Mouse (Mus musculus) embryonic facial prominence, embryonic 13.5 days (tissue): Measurements from ENCODE around the gene Ppil2. TPM values are rescaled to one million over a fixed set of nuclear protein-coding genes. Genes with fewer than 3 reads are reported as not detected.

Source experiments
- ATAC-seq: fragments of 200-750 bp; cut with Nextera tagmentation; 2 replicates; pipeline ENCODE4 v1.8.0; 2017; ENCODE audit warnings: low read depth; ENCODE audit not compliant: insufficient number of reproducible peaks, insufficient read depth, low FRiP score, low TSS enrichment
- H3K27ac ChIP-seq: fragments of 300-500 bp; sonication (generic); 2 replicates; pipeline ENCODE4 v1.5.1; 2015; ENCODE audit warnings: moderate library complexity, mild to moderate bottlenecking, inconsistent platforms
- H3K27me3 ChIP-seq: fragments of 300-500 bp; sonication (generic); 2 replicates; pipeline ENCODE4 v1.6.1; 2015; ENCODE audit warnings: mild to moderate bottlenecking, inconsistent platforms
- H3K36me3 ChIP-seq: fragments of 300-500 bp; sonication (generic); 2 replicates; pipeline ENCODE4 v1.6.1; 2015; ENCODE audit warnings: mild to moderate bottlenecking, inconsistent platforms
- H3K4me1 ChIP-seq: fragments of 300-500 bp; sonication (generic); 2 replicates; pipeline ENCODE4 v1.6.1; 2015; ENCODE audit warnings: inconsistent platforms
- H3K4me2 ChIP-seq: fragments of 300-500 bp; sonication (generic); 2 replicates; pipeline ENCODE4 v1.6.1; 2015; ENCODE audit warnings: moderate library complexity, mild to moderate bottlenecking, inconsistent platforms
- H3K4me3 ChIP-seq: fragments of 300-500 bp; sonication (generic); 2 replicates; pipeline ENCODE4 v1.5.1; 2015; ENCODE audit warnings: mild to moderate bottlenecking, inconsistent platforms
- H3K9ac ChIP-seq: fragments of 300-500 bp; sonication (generic); 2 replicates; pipeline ENCODE4 v1.6.1; 2015; ENCODE audit warnings: mild to moderate bottlenecking, inconsistent platforms
- H3K9me3 ChIP-seq: fragments of 300-500 bp; sonication (generic); 2 replicates; pipeline ENCODE4 v1.6.1; 2016; ENCODE audit warnings: inconsistent platforms
- WGBS: fragments of 180-500 bp; shearing (Covaris S2); methylation state at CpG from one replicate; pipeline ENCODE4 v1.1.7; 2015; ENCODE audit warnings: mixed read lengths; 5-methylcytosine and 5-hydroxymethylcytosine counted together
- microRNA counts: library from miRNA; unstranded; fragments of <30 nt; microRNA quantifications from one replicate; lab custom pipeline; 2016
- microRNA-seq: library from miRNA; unstranded; fragments of <30 nt; microRNA quantifications from one replicate; pipeline ENCODE4, GENCODE M21; 2016
- polyA plus RNA-seq: library from polyadenylated mRNA; unstranded; fragments of >200 nt; fragmentation: Nextera tagmentation; extraction: Ambion mirVana; gene quantifications from 2 replicates; pipeline ENCODE4 v1.2.1, GENCODE M21; 2015

Ppil2 gene
- polyA plus RNA-seq, 1 experiment from 2014 or later, result 161 TPM

DNA sequence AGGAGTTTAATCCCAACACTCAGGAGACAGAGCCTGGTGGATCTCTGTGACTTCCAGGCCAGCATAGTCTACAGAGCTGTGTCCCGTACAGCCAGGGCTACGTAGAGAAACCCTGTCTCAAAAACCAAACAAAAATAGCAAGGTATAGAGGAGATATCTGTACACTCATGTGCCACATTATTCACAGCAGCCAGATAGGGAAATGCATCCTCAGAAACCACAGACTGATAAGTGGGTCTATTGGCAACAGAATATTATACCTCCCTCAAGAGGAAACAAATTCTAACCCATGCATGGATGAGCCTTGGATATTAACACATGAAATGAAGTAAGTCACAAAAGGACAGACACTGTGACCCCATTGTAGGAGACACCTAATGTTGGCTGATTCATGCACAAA, 43.5 kb downstream of the Ppil2 start:
- Histone ChIP-seq H3K27me3 (no peaks in the 10 kb centered on the region), H3K4me3 (no peak overlapping the region), H3K27ac (no peak overlapping the region), H3K4me1 (peaks cover 14% of the 10 kb centered on the region), H3K9me3 (no peaks in the 10 kb centered on the region), H3K4me2 (no peak overlapping the region), H3K9ac (no peak overlapping the region), H3K36me3 (no peaks in the 10 kb centered on the region)
- ATAC-seq, result no peak
- 90% methylated on average over 2 of the region's 2 CpGs for WGBS

DNA sequence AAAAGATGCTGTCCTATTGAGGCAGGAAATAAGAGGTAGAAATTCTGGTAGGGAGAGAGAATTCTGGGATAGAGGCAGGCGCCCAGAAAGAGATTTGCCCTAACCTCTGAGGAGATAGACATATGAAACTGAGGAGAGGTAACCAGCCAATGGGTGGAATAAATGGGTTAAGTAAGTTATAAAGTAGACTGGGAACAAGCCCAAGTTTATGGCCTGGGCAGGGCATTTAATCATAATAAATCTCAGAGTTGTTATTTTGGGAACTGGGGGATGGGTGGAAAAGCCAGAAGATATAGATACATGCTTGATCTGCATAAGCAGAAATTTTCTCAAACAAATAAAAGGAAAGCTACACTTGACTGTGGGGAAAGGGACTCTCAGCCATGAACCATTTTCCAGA, 48.7 kb downstream of the Ppil2 start:
- Histone ChIP-seq H3K4me3 (no peak overlapping the region), H3K27ac (no peak overlapping the region), H3K36me3 (no peaks in the 10 kb centered on the region), H3K27me3 (no peaks in the 10 kb centered on the region), H3K4me1 (no peaks in the 10 kb centered on the region), H3K9me3 (no peaks in the 10 kb centered on the region), H3K9ac (no peak overlapping the region), H3K4me2 (no peak overlapping the region)
- ATAC-seq, result no peak
- WGBS, result 51% methylated on average over 1 of the region's 1 CpGs

DNA sequence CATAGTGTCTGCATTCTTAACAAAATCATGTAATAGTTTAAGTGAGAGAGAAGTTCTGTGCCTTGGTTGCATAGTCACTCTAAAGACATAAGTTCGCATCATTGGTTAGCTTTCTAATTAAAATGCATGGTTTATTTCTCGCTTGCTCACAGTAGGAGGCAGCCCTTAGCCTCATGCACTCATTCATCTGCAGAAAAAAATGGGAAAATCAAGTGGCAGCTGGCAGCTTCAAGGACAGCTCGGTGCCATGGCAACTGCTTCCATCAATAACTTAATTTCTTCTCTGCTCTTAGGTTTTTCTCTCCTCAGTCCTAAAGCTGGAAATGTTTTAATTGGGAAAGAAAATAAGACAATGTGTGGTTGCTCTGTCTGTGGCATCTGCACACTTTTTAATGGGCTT, 55.5 kb downstream of the Ppil2 start:
- 72% methylated on average over 3 of the region's 3 CpGs for WGBS
- ATAC-seq, result no peak
- Histone ChIP-seq H3K4me1 (0 out of 2 replicates have a peak, but pooled peaks cover 3% of the 10 kb centered on the region), H3K36me3 (no peaks in the 10 kb centered on the region), H3K9ac (no peak overlapping the region), H3K4me3 (no peak overlapping the region), H3K27ac (no peak overlapping the region), H3K4me2 (no peak overlapping the region), H3K9me3 (no peaks in the 10 kb centered on the region), H3K27me3 (no peaks in the 10 kb centered on the region)

DNA sequence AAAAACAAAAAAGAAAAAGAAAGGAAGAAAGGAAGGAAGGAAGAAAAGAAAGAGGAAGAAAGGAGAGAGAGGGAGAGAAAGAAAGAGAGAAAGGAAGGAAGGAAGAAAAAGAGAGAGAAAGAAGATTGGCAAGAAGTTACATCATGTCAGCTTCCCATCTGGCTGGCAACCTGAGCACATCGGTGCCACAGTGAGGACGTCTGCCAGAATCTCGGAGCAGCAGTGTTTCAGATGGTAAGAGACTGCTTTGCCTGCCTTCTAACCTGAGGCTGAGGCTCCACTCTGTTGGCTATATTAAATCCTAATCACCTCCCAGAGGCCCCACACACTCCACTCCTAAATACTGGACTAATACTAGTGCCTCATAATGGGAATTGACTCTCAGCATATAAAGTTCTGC, 57.2 kb downstream of the Ppil2 start:
- Histone ChIP-seq H3K27me3 (no peaks in the 10 kb centered on the region), H3K4me1 (0 out of 2 replicates have a peak, but pooled peaks cover 3% of the 10 kb centered on the region), H3K4me2 (no peak overlapping the region), H3K27ac (no peak overlapping the region), H3K36me3 (peaks cover 8% of the 10 kb centered on the region), H3K4me3 (no peak overlapping the region), H3K9ac (no peak overlapping the region), H3K9me3 (no peaks in the 10 kb centered on the region)
- ATAC-seq, result no peak
- 84% methylated on average over 3 of the region's 3 CpGs for WGBS

DNA sequence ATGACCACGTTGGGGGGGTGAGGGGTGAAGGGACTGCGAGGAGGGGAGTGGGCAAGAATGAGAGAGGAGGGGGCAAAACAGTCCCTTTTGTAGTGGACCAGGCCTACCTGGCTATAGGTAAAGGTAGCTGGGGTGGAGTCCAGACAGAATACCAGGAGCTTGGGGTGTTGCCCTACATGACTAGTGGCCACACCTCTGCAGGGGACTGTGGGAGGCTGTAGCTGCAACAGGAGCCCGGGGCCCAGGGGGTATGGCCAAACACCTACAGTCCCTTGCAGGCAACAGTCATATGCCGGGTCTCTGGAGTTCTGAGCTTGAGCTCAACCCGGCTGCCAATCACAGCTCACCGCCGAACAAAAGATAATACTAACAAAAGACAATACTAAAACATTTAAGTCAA, 59.0 kb downstream of the Ppil2 start:
- peaks cover 25% of the 10 kb centered on the region for H3K36me3 ChIP-seq
- H3K4me1 ChIP-seq, result 0 out of 2 replicates have a peak, but pooled peaks cover 3% of the 10 kb centered on the region
- WGBS, result 78% methylated on average over 7 of the region's 7 CpGs
- no peaks in the 10 kb centered on the region for H3K9me3 ChIP-seq
- no peaks in the 10 kb centered on the region for H3K27me3 ChIP-seq
- no peak overlapping the region for H3K4me3 ChIP-seq
- H3K9ac ChIP-seq, result no peak overlapping the region
- no peak overlapping the region for H3K4me2 ChIP-seq
- H3K27ac ChIP-seq, result no peak overlapping the region
- ATAC-seq, result 0 out of 2 replicates have a peak, but pooled peaks have one; percentile 48

DNA sequence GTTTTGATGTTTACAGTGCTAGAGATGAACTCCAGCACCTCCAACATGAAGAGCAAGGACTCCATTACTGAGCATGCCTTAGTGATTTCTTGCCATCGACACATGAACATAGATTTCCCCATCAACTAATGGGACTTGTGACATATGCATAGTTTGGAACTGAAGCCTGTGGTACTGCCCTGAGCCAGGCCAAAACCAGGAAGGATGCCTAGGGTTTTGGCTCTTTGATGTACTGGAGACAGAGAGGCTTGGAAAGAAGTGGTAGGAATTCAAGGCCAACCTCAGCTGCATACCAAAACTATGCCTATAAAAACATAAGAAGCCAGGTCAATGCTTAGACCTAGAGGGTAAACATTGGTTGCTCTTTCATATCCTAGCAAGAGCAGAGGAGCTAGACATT, 61.2 kb downstream of the Ppil2 start:
- no peak overlapping the region for H3K9ac ChIP-seq
- 98% methylated on average over 1 of the region's 1 CpGs for WGBS
- H3K4me1 ChIP-seq, result 0 out of 2 replicates have a peak, but pooled peaks cover 3% of the 10 kb centered on the region
- H3K27ac ChIP-seq, result no peak overlapping the region
- H3K4me2 ChIP-seq, result no peak overlapping the region
- H3K36me3 ChIP-seq, result peaks cover 38% of the 10 kb centered on the region
- no peaks in the 10 kb centered on the region for H3K27me3 ChIP-seq
- no peak overlapping the region for H3K4me3 ChIP-seq
- ATAC-seq, result no peak
- H3K9me3 ChIP-seq, result no peaks in the 10 kb centered on the region

DNA sequence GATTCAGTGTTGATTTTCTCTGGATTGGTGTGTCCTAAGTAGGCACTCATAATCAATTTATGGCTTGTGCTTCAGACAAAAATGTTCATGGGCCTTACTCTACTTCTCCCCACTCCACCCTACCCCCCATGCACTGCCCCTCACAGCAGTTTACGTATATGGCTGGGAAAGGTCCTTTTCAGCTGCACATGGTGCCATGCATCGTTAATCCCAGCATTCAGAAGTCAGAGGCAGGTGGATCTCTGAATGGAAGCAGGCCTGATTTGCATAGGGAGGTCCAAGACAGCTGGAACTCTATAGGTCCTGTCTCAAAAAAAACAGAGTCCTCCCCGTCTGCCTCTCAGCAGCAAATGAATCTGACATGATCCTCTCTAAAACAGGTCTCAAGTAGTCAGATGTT, 65.8 kb downstream of the Ppil2 start:
- H3K4me1 ChIP-seq, result no peaks in the 10 kb centered on the region
- H3K9me3 ChIP-seq, result no peaks in the 10 kb centered on the region
- no peak for ATAC-seq
- no peak overlapping the region for H3K9ac ChIP-seq
- H3K36me3 ChIP-seq, result peaks cover 83% of the 10 kb centered on the region
- no peak overlapping the region for H3K4me3 ChIP-seq
- H3K4me2 ChIP-seq, result no peak overlapping the region
- H3K27ac ChIP-seq, result no peak overlapping the region
- no peaks in the 10 kb centered on the region for H3K27me3 ChIP-seq
- WGBS, result 83% methylated on average over 3 of the region's 3 CpGs

DNA sequence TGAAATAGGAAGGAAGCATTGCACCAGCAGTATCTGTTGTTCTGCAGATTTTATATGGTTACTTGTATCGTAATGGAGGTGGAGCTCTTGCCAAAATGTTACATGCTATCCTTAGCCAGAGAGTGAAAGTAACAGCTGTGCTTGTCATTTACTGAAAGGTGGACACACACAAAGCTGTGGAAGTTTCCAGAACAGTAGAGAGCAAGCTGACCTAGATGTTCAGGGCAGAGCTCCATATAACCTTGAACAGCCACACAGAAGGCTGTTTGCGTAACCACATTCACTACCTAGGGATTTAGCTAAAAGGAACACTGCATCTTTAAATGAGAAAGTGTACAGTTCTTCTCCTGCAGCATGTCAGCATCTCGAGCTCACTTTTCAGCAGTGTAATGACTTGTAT, 66.7 kb downstream of the Ppil2 start:
- Histone ChIP-seq H3K4me2 (no peak overlapping the region), H3K4me3 (no peak overlapping the region), H3K27me3 (no peaks in the 10 kb centered on the region), H3K9ac (no peak overlapping the region), H3K4me1 (no peaks in the 10 kb centered on the region), H3K27ac (no peak overlapping the region), H3K9me3 (no peaks in the 10 kb centered on the region), H3K36me3 (peaks cover 85% of the 10 kb centered on the region)
- ATAC-seq, result no peak
- 89% methylated on average over 3 of the region's 3 CpGs for WGBS

DNA sequence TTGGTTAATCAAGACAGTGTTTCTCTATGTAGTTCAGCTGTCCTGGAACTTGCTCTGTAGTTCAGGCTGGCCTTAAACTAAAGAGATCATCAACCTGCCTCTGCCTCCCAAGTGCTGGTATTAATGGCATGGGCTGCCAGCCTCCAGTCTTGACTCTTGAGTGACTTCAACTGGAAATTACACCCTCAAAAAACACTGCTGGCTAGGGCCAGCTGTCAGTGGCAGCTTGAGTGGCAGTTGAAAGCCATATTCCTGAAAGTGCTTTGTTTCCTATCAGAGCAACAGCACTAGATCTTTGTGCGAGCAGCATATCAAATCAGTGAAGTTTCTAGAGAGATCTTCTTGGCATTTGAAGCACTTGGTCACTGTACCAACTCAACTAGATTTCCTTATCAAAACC, 69.6 kb downstream of the Ppil2 start:
- 90% methylated on average over 1 of the region's 1 CpGs for WGBS
- Histone ChIP-seq H3K9me3 (no peaks in the 10 kb centered on the region), H3K36me3 (peaks cover 89% of the 10 kb centered on the region), H3K4me3 (no peak overlapping the region), H3K9ac (no peak overlapping the region), H3K27ac (no peak overlapping the region), H3K4me2 (no peak overlapping the region), H3K27me3 (no peaks in the 10 kb centered on the region), H3K4me1 (no peaks in the 10 kb centered on the region)
- ATAC-seq, result no peak

DNA sequence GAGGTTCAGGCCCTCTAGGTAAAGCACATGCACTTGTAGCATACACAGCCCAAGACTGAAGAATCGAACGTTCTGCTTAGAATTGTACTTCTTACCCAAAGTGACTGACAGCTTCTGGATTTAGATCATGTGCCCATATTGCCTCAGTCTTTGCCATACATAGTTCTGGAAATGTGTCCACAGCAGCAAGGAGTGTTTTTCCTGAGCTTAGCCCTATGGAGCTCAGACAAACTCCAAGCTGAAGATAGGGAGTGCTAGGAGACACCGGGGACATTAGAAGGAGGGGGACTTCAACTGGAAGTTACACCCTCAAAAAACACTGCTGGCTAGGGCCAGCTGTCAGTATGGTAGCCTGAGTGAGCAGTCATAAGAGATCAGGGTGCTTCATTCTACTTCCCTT, 70.3 kb downstream of the Ppil2 start:
- Histone ChIP-seq H3K4me1 (no peaks in the 10 kb centered on the region), H3K4me2 (no peak overlapping the region), H3K4me3 (no peak overlapping the region), H3K9me3 (no peaks in the 10 kb centered on the region), H3K27ac (no peak overlapping the region), H3K36me3 (peaks cover 92% of the 10 kb centered on the region), H3K27me3 (no peaks in the 10 kb centered on the region), H3K9ac (no peak overlapping the region)
- ATAC-seq, result no peak
- WGBS, result 93% methylated on average over 3 of the region's 3 CpGs

MicroRNA genes within 50 kb of the gene (microRNA counts, 519-probe panel; counts per million panel counts)
- microRNA mmu-miR-130b (lab: Ali Mortazavi, UCI), result 4,569 counts per million, percentile 92 among the panel's probes with 10 or more counts
- 2,908 counts per million, percentile 68 among the panel's probes with 10 or more counts for microRNA mmu-miR-301b (lab: Ali Mortazavi, UCI)

Small RNA genes lying within 50 kb of the gene (microRNA-seq; reads per million reads assigned to microRNA genes)
- 7,784 reads per million, percentile 94 among the genes with 10 or more reads in this experiment for gene Mir130b
- gene Mir301b, result 104 reads per million, percentile 54 among the genes with 10 or more reads in this experiment

Other genes starting within 250 kb of the Ppil2 start
- not detected in 2 replicates for gene Igll1, start 247.3 kb downstream of the Ppil2 start, polyA plus RNA-seq
- 73.7 and 77.6 TPM in 2 replicates for gene Top3b, start 240.5 kb downstream of the Ppil2 start, polyA plus RNA-seq
- 3.4 and 4.1 TPM in 2 replicates for gene Vpreb1, start 240.4 kb downstream of the Ppil2 start, polyA plus RNA-seq
- 27.7 and 29.3 TPM in 2 replicates for gene Ppm1f, start 214.8 kb downstream of the Ppil2 start, polyA plus RNA-seq
- 136 and 149 TPM in 2 replicates for gene Mapk1, start 127.9 kb downstream of the Ppil2 start, polyA plus RNA-seq
- gene Ypel1, start 41.6 kb downstream of the Ppil2 start, polyA plus RNA-seq, result 56.7 and 66.3 TPM in 2 replicates
- 42.8 and 54.8 TPM in 2 replicates for gene 2610318N02Rik, start 13.9 kb upstream of the Ppil2 start, polyA plus RNA-seq
- gene Sdf2l1, start 21.1 kb upstream of the Ppil2 start, polyA plus RNA-seq, result 60.1 and 65.3 TPM in 2 replicates
- 9.3 and 10.9 TPM in 2 replicates for gene Ydjc, start 33.4 kb upstream of the Ppil2 start, polyA plus RNA-seq
- 0.62 and 0.98 TPM in 2 replicates for gene Ccdc116, start 36.0 kb upstream of the Ppil2 start, polyA plus RNA-seq
- 348 TPM in 2 replicates for gene Ube2l3, start 91.4 kb upstream of the Ppil2 start, polyA plus RNA-seq
- 0.35 and 0.43 TPM in 2 replicates for gene Rimbp3, start 97.3 kb upstream of the Ppil2 start, polyA plus RNA-seq
- gene Hic2, start 122.3 kb upstream of the Ppil2 start, polyA plus RNA-seq, result 6.3 and 7.1 TPM in 2 replicates
- gene Tmem191c, start 164.8 kb upstream of the Ppil2 start, polyA plus RNA-seq, result 12.7 and 13.6 TPM in 2 replicates
- gene Serpind1, start 220.1 kb upstream of the Ppil2 start, polyA plus RNA-seq, result 0.45 and 2.2 TPM in 2 replicates